Mouse (Mus musculus) thymus, postnatal 4 days (tissue): Measurements from ENCODE around the gene Neurl4.
"Not testable (repeated sequence)": the region's sequence is repeated elsewhere in the genome, so short reads cannot be mapped to it uniquely, and the experiment has no call there.

Experiments used
- DNase-seq: peaks from one replicate; pipeline ENCODE4 v3.0.0; 2021

The Neurl4 gene

GRCm38 (mm10) chr11:69934681-69935080 is 33.8 kb downstream of the Neurl4 start:
- no peak for DNase-seq

- DNase-seq: peak; percentile 94
Measured at GRCm38 (mm10) chr11:69935137-69935879, 34.4 kb downstream of the Neurl4 start, which contains the start of gene Ybx2. Gene Ybx2, plus strand, starts transcription at chr11:69935796.

- DNase-seq: peak; percentile 64
Measured at GRCm38 (mm10) chr11:69936156-69936555, 35.3 kb downstream of the Neurl4 start.

- no peak for DNase-seq
Measured at GRCm38 (mm10) chr11:69936714-69937347, 36.0 kb downstream of the Neurl4 start.

GRCm38 (mm10) chr11:69937385-69937784 is 36.5 kb downstream of the Neurl4 start:
- DNase-seq: no peak

- no peak for DNase-seq
Measured at GRCm38 (mm10) chr11:69937834-69938233, 37.0 kb downstream of the Neurl4 start.

GRCm38 (mm10) chr11:69938401-69938979 is 37.6 kb downstream of the Neurl4 start:
- DNase-seq: no peak

- DNase-seq: no peak
Measured at GRCm38 (mm10) chr11:69939181-69939580, 38.3 kb downstream of the Neurl4 start.

GRCm38 (mm10) chr11:69939731-69940130 is 38.9 kb downstream of the Neurl4 start:
- DNase-seq: no peak

- DNase-seq: no peak
Measured at GRCm38 (mm10) chr11:69940962-69941361, 40.1 kb downstream of the Neurl4 start.

GRCm38 (mm10) chr11:69945216-69945615 is 44.3 kb downstream of the Neurl4 start:
- no peak for DNase-seq

- no peak for DNase-seq
Measured at GRCm38 (mm10) chr11:69945997-69946891, 45.4 kb downstream of the Neurl4 start.

- no peak for DNase-seq
Measured at GRCm38 (mm10) chr11:69947337-69948065, 46.6 kb downstream of the Neurl4 start.

- peak; percentile 98 for DNase-seq
Measured at GRCm38 (mm10) chr11:69948066-69948762, 47.3 kb downstream of the Neurl4 start, which contains the start of gene Slc2a4. Gene Slc2a4, minus strand, starts transcription at chr11:69948188.

GRCm38 (mm10) chr11:69948763-69949150 is 47.9 kb downstream of the Neurl4 start:
- DNase-seq: peak; percentile 93

GRCm38 (mm10) chr11:69950807-69951459 is 50.1 kb downstream of the Neurl4 start:
- DNase-seq: peak; percentile 63

GRCm38 (mm10) chr11:69952274-69952673 is 51.4 kb downstream of the Neurl4 start:
- no peak for DNase-seq

GRCm38 (mm10) chr11:69953267-69953915 is 52.5 kb downstream of the Neurl4 start:
- DNase-seq: no peak

- DNase-seq: not testable (repeated sequence)
Measured at GRCm38 (mm10) chr11:69955618-69956017, 54.7 kb downstream of the Neurl4 start.

- no peak for DNase-seq
Measured at GRCm38 (mm10) chr11:69956218-69956617, 55.3 kb downstream of the Neurl4 start.
